Mouse (Mus musculus): Measurements from ENCODE around the gene Il12b.

Gene Il12b

DNA sequence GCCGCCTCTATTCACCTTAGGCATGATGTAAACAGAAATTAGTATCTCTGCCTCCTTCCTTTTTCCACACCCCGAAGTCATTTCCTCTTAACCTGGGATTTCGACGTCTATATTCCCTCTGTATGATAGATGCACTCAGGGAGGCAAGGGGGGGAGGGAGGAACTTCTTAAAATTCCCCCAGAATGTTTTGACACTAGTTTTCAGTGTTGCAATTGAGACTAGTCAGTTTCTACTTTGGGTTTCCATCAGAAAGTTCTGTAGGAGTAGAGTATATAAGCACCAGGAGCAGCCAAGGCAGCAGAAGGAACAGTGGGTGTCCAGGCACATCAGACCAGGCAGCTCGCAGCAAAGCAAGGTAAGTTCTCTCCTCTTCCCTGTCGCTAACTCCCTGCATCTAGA is at the start of gene Il12b:
Il12b (plus strand) TSS at position 301 of the 400 bp plus-strand sequence.
- no peak for DNase-seq

DNA sequence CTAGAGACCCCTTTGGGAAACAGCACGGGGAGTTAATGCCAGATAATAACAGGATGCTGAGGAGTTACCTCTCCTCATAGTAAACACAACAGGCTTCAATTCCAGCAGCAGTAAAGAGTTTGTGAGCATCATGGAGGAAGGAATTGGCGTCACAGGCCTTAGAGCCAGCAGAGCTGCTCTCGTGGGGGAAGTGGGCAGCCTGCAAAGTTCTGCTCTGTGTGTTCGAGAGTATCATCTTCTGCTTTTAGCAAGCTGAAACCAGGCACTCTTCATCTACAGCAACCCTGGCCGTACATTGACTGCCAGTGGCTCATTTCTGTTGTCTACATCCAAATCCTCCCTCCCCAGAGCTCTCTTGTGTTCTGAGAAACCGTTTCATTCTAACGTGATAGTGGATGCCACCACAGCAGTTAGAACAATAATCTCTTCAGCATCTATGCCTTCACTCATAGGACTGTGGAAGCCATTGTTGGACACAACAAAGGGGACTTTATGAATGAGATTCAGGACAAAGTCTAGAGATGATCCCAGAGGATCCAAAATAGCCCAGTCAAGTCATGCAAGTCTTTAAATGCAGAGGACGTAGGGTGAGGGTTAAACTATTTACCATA is 44.9 kb upstream of the Il12b start:
- DNase-seq, result no peak

DNA sequence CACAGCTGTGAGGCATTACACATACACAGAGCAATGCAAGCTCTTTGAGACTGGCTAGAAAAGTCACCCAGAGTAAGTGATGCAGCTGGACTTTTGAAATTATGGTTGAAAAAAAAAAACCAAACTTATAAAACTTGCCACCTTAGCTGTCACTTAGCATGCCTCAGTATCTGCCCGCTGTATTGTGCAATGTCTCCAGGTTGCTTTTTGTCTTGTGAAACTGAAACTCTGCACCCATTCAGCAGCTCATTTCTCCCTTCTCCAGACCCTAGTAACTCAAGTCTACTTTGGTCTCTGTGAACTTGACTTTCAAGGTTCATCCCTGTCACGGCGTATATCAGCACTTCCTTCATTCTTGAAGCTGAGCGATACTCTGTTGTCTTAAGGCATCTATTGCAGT is 43.7 kb upstream of the Il12b start:
- no peak for DNase-seq

DNA sequence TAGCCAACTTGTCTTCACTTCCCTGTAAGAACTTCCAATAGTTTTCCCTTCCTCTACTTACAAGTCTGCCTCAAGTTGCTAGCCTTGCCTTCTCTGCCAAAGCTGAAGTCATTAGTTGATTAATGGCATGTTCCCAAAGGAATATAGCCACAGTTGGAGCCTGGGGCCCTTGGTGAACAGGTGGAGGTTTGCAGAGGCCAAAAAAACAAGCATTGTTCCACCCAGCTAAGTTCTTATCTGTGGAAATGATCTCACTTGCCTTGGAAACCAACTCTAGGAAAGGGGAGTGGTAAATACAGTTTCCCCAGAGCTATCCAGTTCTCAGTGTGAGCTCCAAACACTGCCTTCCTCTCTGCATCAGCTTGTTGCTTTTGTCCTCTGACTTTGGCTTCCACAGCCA is 35.3 kb upstream of the Il12b start:
- no peak for DNase-seq

DNA sequence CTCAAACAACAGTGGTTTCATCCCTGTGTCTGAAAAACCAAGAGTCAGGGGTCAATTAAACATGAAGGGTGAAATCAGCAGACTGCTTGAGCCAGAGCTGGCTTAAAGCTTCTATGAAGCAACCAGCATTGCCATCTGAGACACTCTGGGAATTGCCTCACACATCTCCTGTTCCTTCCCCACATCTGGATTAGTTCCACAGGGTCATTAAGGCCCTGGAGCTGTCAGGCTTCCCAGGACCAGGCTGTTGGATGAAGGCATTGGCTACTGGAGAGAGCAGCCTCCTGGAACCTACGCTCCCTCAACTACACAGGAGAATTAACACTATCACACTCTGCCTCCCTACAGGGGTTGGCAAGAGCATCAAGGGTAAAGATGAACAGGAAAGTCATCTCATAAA is 32.2 kb upstream of the Il12b start:
- no peak for DNase-seq

DNA sequence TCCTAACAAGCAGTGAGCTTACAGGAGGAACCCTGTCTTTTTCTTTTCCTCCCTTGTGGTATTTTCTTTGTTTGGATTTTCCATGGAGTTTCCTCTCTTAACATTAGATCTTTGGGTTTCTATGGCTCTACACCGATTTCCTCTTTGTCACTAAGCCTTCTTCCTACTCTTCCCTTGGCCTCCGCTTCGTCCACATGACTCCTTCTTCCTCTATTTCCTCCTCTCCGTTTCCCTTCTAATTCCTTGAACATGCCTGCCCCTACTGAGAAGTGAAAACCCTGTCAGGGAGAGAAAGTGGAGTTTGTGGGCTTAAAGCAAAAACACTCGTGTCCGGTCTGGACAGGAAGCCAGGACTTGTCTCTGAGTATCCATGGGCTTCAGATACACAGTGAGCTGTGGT is 27.0 kb upstream of the Il12b start:
- DNase-seq, result no peak

DNA sequence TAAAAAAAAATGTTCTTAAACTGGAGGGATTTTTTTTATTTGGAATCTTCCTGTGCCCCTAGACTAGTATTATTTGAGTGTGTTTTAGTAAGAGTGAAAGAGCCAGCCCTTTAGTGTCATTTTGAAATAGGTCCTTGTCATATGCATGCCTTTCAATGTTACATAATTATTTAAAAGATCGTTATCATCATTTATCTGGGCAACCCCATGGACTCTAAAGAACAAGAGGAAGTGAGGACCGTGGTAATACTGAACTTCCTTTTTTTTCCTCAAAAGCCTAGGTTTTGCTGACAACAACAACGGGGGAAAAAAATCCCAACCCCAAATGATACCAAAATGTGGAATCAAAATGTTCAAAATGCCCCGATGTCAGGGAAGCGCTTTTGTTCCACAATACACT is 22.0 kb upstream of the Il12b start:
- DNase-seq, result no peak

DNA sequence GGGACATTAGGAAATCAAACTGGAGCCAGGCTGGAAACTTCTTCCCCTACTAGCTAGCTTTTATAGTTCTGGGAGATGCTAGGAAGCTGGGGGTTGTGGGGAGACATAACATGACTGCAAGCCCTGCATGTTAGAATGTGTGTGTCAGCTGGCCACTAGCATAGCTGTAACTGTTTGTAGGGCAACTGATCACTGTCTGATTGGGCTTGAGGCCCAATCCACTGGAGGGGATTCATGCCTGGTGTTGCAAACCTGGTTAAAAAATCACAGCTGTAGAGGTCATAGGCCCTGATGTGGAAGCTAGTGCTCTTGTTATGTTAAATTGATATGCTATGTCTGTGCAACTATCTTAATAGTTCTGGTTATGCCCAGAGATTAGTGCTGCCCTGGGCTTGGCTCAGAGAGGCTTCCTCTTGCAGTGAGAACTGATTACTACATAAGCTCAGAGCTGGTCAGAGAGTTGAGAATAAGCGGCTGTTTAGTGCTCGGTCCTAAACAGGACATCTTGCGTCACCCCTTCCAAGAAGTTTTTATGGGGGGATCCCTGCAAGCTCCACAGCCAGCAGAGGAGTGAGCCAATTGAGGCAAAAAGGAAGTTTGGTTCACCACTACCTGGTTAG is 19.3 kb upstream of the Il12b start:
- DNase-seq, result no peak

DNA sequence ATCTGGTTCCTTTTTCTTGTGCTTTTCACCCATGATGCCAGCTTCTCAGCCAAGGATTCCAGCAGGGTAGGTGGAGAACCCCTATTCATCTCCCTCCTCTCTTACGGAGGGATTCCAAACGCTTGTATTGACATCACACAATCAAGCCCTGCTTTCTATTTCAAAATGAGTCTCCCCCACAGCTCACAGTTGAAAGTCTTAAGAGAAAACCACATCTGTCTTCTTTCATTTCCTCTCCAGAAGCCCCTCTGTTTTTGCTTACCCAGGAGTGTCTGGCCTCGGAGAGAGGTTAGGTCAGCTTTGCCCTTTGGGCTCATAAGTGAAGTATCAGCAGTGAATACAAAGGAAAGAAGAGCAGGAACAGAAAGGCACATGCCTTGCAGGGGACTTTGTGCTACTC is 17.7 kb upstream of the Il12b start:
- DNase-seq, result no peak

DNA sequence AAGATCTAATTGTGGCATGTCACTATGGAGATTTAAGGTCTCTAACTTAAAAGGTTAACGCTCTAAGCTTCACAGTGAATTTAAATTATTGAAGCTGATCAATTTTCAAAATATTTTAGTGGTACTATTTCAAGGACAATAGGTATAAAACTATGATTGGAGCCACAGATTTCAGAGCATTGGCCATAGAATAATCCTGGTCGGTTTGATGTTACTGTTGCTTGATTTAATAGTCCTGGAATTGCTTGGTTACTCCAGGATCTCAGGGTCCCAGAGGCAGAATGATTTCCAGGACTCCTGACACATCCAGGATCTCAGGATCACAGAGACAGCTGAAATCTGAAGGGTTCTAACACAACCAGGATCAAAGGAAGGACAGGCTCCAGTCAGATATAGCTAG is 12.8 kb upstream of the Il12b start:
- no peak for DNase-seq

DNA sequence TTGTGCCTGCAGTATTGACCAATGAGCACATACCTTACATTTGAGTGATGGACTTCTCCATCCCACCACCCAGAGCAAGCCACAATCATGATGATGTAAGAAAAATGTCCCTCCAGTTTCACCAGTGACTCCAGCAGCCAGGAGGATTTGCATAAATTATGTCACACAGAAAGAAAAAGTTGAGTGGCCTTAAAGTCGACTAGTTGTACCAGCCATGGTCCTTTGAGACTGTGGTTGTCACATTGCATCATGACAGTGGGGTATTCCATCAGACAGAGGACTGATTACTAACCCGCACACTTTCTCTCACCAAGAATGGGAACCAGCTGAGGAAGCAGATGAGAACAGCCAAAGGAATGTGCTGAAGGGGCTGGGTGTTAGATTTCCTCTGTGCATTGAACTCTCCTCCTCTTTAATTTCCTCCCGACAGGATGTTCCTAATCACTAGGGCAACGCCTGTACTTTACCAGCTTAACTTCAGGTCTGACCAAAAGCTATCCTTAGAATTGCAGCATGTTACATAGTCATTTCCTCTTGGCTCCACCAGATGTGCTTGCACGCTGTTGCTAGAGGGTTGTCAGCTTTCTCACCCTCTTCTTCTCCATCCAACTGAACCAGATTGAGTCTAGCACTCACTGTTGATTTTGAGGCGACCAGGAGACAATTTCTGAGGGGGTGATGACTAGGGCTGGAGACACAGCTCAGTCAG is 9.7 kb upstream of the Il12b start:
- no peak for DNase-seq

DNA sequence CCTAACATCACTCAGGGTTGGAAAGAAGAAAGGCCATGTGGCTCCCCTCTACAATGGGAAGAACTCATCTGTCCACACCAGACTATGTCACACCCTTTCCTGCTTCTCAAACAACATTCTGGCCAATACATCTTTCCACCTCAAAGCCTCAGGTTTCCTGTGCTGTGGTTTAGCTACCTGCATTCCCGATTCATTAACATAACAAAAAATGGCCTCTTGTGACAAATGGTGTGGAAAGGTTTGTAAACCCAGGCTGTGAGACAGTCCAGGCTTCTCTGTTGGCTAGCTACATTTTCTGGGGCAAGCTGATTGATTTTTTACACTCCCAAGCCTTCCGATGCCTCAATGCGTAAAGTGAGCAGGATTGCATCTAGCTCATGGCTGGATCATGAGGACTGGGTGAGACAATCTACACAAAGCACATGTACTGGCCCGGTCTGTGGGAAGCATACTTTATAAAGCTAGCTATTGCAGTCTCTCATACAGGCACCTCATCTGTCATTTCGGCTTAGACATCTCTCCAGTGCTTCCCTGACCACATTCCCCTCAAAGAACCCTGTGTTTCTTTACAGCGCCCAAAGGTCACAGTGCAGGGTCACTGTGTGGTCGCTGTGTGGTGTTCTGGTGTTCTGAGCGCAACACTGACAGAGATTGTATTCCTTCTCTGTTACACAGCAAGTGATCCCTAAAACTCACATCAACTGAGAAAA is 6.6 kb upstream of the Il12b start:
- DNase-seq, result no peak

DNA sequence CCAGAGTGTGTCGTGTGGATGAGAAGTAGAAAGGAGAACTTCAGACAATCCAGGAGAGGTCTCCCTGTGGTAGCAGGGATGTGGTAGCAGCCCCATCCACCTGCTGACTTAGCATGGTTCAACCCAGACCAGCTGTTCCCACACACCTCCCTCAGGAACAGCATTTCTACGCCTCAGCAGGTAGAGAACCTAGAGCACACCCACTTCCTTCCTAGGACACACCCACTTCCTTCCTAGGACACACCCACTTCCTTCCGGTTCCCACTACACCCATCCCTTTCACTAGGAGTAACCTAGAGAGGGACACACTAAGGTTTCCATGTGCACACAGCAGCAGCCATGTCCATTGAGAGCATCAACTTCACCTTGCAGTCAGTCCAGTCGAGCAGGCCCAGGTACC is 4.5 kb upstream of the Il12b start:
- no peak for DNase-seq

DNA sequence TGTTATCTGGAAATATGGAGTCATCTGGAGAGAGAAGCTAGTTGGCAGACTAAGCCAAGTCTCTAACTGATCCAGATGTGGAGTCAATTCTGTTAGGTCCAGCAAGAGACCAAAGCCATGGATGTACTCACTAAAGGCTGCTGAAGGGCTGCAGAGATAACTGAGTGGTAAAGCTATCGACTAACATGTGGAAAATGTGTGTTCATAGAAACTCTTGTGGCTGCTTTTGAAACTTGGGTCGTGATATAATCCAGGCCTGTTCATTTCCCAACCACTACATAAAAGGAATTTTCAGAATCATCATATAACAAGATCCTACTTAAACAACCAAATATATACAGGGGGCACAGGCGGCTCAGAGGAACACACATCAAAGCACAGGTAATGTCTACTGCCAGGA is 2.3 kb upstream of the Il12b start:
- DNase-seq, result no peak

DNA sequence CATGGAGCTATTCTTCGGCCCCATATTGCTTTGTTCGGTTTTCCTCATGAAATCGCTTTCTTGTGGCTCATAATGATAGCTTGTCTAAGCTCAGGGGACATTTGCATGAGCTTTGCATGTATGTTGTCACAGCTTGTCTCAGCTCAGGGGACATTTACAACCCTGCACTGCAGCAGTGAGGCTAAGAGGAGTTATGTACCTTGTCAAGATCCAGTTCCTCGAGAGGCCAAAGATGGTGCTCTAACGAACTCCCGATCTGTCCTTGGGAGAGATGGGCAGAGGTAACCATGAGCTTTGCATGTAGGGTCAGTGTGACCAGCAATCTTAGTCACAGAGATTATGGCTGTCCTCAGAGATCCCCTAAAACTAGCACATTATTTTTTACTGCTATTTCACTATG is 1.5 kb upstream of the Il12b start:
- no peak for DNase-seq

DNA sequence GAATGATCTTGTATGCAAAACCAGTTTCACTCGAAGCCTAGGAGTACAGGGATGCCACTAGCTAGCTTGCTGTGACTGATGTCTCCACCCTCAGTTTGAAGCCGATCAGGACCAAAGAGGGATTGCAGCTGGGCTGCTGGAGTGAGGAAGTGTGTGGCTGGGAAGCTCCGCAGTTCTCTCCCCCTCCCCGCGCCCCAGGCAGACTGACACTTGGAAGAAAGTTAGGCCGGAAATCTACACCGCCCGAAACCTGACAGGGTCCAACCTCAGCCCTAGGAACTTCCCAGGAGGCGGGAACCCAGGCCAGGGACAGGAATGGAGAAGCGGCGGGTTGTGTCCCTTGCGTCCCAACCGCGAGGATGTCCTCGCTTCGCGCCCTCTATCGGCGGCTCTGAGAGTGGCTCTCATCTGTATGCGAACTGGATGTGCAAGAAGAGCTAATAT is 1.1 kb upstream of the Il12b start:
- DNase-seq, result peak; percentile 36

DNA sequence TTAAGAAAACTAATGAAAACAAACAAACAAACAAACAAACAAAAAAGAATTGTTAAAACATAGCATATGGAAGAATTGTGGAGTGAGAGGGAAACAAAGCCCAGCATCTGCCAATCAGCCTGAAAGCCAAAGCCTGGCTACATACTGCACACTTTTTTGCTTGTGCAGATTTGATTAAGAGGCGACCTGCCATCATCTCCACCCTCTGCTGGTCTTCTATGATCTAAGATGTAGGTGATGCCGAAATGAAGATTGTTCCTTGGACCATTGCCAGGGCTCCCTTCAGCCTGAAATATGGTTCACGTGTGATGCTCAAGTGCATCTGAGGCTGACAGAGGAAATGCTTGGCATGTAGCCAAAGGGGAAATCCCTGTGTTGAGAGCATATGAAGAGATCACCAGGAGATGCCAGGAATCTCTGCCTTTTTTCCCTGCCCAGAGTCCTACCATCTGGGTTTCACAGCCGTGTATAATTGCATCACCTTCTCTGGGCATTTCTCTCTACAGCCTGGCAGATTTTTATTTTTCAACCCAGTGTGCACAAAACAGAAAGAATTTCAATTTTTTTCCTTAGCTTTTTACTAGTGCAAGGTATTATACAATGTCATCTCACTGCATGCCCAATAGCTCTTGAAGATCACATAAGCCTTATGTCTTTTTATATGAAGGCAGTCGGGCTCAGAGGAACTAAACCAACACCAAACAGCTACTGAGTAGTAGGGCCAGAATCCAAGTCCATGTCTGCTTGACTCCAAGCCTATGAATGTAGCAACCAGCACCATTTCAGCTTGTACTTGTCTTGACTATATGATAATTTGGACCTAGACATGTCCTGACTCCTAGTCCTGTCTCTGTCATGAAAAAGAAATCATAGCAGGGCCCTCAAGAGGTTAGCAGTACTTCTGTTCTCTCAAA is 2.0 kb downstream of the Il12b start:
- DNase-seq, result peak; percentile 42

DNA sequence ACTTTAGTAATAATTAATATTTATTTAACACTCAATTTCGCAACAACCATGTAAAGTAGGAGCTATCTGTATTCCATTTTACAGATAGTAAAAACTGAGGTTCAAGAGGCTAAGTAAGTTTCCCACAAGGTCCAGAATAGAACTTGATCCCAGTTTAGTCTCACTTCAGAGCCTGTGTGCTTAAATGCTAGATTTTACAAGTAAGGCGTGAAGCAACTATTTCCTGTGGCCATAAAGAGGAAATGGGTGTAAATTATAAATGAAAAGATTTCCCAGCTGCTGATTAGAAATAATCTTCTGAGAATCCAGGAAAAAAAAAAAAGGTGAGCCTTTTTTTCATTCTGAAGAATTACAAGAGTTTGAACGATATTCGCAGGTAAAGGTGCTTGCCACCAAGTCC is 5.2 kb downstream of the Il12b start:
- no peak for DNase-seq

DNA sequence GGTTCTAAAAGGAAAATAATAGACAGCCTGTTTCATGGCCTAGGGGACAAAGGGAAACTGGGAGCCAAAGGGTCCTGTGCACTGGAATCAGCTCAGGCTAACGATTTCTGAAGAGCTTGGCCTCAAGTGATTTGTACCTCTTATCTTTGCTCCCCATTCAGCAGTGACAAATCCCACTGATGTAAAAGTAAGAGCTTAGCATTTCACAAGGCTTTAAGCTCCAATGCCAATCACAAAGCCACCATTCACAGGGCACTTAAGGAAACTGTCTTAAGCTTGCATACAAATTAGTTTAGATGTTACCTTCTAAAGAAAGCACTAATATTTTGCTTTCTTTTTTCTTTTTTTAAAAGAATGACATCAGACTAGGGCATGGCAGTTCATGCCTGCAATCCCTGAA is 6.1 kb downstream of the Il12b start:
- no peak for DNase-seq

DNA sequence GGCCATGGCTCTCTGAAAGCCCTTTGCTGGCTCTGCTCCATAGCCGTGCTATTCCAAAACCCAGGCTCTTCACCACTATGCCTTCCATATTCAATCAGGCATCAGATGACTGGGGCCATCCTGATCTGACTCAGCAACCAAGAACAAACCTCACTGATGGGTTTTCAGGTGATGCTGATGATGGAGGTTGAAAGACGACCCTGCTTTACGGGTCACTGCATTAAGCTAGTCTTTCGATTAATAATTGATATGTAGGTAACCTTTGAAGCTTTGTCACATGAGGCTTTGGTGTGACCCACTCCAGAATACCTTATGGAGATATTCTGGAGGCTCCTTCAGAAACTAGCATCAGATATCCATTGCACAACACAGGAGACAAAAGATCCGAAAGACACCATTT is 6.6 kb downstream of the Il12b start:
- no peak for DNase-seq

DNA sequence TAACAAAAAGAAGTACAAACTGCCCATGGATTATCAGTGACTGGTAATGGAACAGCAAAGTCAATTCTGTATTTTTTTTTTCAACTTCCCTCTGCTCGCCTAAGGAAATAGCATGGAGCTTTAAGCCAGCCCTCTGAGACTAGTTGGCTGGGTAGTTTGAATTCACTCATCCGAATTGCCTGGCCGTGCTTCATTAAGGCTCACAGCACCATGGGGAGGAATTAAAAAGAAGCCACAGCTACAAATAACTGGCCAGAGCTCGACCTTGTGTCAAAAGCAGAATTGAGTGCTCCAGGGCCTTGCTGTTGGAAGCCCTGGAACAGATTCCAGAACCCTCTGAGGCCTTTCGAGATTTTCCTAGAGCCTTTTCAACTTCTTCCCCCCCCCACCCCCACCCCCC is 8.8 kb downstream of the Il12b start:
- DNase-seq, result no peak

DNA sequence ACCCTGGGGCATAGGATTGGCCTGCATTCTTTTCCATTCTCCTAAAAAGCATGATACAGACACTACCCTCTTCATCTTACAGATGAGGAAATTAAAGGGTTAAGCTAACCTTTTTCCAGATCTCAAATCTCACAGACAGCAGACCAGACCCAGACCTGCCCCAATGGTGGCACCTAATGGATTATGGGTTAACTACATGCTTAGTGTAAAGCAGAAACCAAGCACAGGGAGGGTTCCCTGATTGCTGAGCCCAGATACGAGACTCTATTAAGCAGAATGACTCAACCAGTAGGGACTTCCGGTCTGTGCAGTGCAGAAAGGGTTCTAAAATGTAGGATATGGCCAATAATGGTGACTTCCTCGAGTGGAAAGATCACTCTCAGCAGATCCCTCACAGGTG is 10.6 kb downstream of the Il12b start:
- DNase-seq, result no peak

DNA sequence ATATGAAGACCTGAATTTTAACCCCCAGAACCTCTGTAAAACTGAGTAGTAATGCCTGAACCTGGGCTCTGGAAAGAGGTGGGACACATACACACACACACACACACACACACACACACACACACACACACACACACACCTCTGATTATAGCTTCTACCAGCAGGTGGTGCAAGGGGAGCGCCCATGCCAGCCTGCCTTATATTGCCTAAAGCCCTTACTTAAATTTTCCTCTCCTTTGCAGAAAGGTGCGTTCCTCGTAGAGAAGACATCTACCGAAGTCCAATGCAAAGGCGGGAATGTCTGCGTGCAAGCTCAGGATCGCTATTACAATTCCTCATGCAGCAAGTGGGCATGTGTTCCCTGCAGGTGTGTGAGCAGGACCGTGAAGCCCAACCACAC is 12.4 kb downstream of the Il12b start:
- DNase-seq, result no peak

Measured in cerebellum, adult 8-10 months (tissue).